Comparison of ENCODE assay signal across 26 mouse cellular contexts in the genomic region with DNA sequence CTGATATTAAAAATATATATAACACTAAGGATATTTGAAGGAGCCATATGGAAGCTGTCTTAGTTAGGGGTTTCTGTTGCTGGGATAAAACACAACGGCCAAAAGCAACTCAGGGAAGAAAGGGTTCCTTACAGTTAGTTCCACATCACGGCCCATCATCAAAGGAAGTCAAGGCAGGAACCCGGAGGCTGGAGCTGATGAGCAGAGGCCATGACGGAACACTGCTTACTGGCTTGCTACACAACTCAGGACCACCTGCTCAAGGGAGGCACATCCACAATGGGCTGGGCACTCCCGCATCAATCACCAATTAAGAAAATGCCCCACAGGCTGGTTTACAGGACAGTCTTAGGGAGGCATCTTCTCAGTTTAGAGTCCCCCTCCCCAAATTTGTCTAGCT.
"Had no signal": no experiment of that assay in that cellular context is flagged by ENCODE, and none has a peak within 500 bp of the region (broad histone marks: within the 10 kb centered on the region; RNA-seq: fewer than 3 reads in every experiment).

No protein-coding gene starts in this region.

- H3K4me2 ChIP-seq: heart, embryonic 12.5 days; hindbrain, embryonic 12.5 days; hindbrain, embryonic 14.5 days; intestine, embryonic 15.5 days; limb, embryonic 12.5 days; liver, embryonic 11.5 days; liver, embryonic 13.5 days; liver, embryonic 15.5 days had no signal

- H3K4me1 ChIP-seq: heart, embryonic 10.5 days; heart, embryonic 12.5 days; hindbrain, embryonic 12.5 days; intestine, embryonic 15.5 days; limb, embryonic 10.5 days; limb, embryonic 12.5 days; liver, embryonic 13.5 days; liver, embryonic 15.5 days had no signal

- H3K4me3 ChIP-seq: gastrocnemius, adult 2 months; heart, embryonic 10.5 days; heart, embryonic 12.5 days; hindbrain, embryonic 10.5 days; hindbrain, embryonic 12.5 days; intestine, embryonic 15.5 days; layer of hippocampus, adult 2 months; left cerebral cortex, adult 2 months; limb, embryonic 10.5 days; limb, embryonic 12.5 days; liver, embryonic 13.5 days; liver, embryonic 15.5 days had no signal

- H3K36me3 ChIP-seq: heart, embryonic 10.5 days; heart, embryonic 12.5 days; hindbrain, embryonic 10.5 days; hindbrain, embryonic 12.5 days; intestine, embryonic 15.5 days; limb, embryonic 10.5 days; limb, embryonic 12.5 days; liver, embryonic 13.5 days; liver, embryonic 15.5 days had no signal

- H3K27me3 ChIP-seq: heart, embryonic 12.5 days; hindbrain, embryonic 12.5 days; intestine, embryonic 15.5 days; limb, embryonic 12.5 days; liver, embryonic 13.5 days; liver, embryonic 15.5 days had no signal

- DNase-seq: gastrocnemius, adult 2 months; gastrocnemius, postnatal 10 days; gastrocnemius, postnatal 25 days; heart, adult 18-20 months; heart, postnatal 10 days; heart, postnatal 4 days; kidney, postnatal 10 days; kidney, postnatal 36 days; liver; liver, embryonic 13.5 days; liver, postnatal 0 days had no signal

- H3K9me3 ChIP-seq: heart, embryonic 10.5 days; heart, embryonic 12.5 days; hindbrain, embryonic 10.5 days; hindbrain, embryonic 12.5 days; intestine, embryonic 15.5 days; limb, embryonic 10.5 days; limb, embryonic 12.5 days; liver, embryonic 13.5 days; liver, embryonic 15.5 days had no signal

- ATAC-seq: hindbrain, embryonic 16.5 days; inflammation-experienced regulatory T-cells, adult 6 months; intestine, embryonic 15.5 days; intestine, postnatal 0 days; liver, postnatal 0 days had no signal

- H3K27ac ChIP-seq: gastrocnemius, adult 2 months; heart, embryonic 10.5 days; hindbrain, embryonic 10.5 days; hindbrain, embryonic 12.5 days; hindbrain, embryonic 14.5 days; intestine, embryonic 15.5 days; layer of hippocampus, adult 2 months; left cerebral cortex, adult 2 months; limb, embryonic 10.5 days; limb, embryonic 12.5 days; liver, embryonic 13.5 days; liver, embryonic 15.5 days had no signal

- H3K9ac ChIP-seq: heart, embryonic 12.5 days; hindbrain, embryonic 12.5 days; hindbrain, embryonic 14.5 days; intestine, embryonic 15.5 days; limb, embryonic 12.5 days; liver, embryonic 13.5 days; liver, embryonic 15.5 days; liver, postnatal 0 days had no signal
